Mouse (Mus musculus) bone marrow, adult 2 months (tissue): ENCODE measurements around the gene Ric1.

Experiments
- CTCF ChIP-seq: fragments of 200-500 bp; IDR thresholded peaks from 2 replicates; pipeline ENCODE4 v1.5.1; 2011; ENCODE audit warnings: low read length, control low read depth; ENCODE audit not compliant: control insufficient read depth, insufficient read depth
- POLR2A ChIP-seq: fragments of 200-500 bp; IDR thresholded peaks from 2 replicates; pipeline ENCODE4 v1.6.1; 2011; ENCODE audit warnings: low read depth, mild to moderate bottlenecking, control low read depth, low read length, borderline replicate concordance; ENCODE audit not compliant: control insufficient read depth

DNA sequence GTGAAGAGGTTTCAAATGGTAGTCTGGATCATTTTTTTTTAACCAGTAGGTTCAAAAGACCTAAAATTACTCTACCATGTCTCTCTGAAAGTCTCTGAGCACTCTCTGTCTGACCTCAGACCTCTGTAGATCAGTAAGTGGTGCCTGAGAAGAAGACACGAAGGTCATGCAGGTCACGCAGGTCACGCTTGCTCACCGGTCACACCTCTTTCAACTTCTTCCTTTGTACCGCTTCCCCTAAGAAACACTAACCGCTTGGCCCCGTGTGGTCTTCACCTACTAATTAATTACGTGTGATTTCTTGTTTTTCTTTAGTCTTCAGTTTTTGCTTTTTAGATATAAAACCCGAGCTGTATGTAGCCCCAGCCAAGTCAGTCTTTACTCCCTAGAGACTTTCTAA lies 30.6 kb upstream of the Ric1 start:
- TF ChIP-seq CTCF: no peak
- TF ChIP-seq POLR2A: no peak
